Mouse (Mus musculus) heart, adult 18-20 months (tissue): Measurements from ENCODE around the gene Thtpa. TPM values are rescaled to one million over a fixed set of nuclear protein-coding genes. Genes with fewer than 3 reads are reported as not detected.

Experiments
- DNase-seq, 2 experiments: peaks; one replicate each; pipeline ENCODE4 v3.0.0; 2021 to 2022; ENCODE audit warnings: mixed read lengths in 1 of 2
- total RNA-seq, 2 experiments: library from RNA; stranded (reverse); gene quantifications; 2 replicates each; pipeline ENCODE4 v1.2.3; 2021

Thtpa gene
- total RNA-seq, 2 experiments from 2014 or later = 11.3 to 12.9 TPM

DNA sequence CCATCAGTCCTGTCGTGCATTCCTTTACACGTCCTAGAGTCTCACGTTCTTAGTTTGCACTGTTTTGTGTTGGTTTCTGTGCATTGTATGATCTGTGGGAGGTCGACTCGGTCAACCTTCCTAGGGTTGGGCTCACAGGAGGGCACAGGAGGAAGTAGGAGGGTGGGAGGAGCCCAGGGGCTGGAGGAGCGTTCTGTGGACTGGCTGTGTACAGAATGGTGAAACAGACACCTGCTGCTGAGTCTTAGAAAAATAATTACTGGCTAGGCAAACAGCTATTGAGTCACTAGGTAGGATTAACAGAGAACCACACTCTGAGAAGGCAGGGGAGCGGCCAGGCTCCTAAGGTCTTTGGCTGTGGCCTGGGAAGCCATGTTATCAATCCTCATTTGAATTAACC lies 44.7 kb downstream of the Thtpa start:
- no peak for DNase-seq

DNA sequence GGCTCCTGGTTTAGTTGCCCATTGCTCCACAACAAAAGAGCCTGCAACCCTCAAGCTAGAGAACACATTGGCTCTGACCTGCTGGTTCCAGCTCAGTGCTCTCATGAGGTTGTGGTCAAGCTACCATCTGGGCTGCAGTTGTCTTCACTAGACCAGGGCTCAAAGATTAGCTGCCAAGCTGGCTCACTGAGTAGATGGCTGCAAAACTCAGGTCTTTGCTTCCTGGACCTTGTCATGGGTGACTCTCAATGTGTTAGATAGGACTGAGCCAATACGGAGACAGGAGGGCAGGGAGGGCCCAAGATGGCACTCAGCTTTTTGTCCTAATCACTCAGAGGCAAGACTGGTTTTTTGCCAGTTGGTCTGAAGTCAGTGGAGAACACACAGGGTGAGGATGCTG lies 51.7 kb downstream of the Thtpa start:
- DNase-seq = no peak

DNA sequence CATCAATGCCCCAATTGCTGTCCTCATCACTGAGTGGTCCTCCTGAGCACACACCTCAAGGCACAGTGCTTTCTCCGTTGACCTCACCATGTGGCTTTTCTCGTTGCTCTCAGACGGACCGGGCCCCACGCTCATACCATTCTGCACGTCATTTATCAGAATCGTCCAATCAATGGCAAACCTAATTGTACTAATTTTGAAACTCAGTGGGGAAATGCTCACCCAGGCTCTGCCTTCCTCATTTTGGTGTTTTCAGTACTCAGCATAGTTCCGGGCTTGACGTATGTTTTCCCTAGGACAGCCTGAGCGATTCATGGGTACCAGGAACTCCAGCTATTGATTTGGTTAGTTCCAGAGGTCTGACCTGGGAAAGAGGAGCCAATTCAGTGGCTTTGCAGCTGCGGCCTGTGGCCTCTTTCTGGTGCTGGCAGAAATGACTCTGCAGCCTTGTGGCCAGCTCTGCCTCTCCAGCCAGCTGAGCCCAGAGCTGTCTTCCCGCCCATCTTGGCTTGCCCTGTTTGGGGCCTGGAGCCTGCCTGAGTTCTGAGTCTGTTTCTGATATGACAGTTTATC lies 52.3 kb downstream of the Thtpa start:
- peak; percentile 65 to 75 for DNase-seq

DNA sequence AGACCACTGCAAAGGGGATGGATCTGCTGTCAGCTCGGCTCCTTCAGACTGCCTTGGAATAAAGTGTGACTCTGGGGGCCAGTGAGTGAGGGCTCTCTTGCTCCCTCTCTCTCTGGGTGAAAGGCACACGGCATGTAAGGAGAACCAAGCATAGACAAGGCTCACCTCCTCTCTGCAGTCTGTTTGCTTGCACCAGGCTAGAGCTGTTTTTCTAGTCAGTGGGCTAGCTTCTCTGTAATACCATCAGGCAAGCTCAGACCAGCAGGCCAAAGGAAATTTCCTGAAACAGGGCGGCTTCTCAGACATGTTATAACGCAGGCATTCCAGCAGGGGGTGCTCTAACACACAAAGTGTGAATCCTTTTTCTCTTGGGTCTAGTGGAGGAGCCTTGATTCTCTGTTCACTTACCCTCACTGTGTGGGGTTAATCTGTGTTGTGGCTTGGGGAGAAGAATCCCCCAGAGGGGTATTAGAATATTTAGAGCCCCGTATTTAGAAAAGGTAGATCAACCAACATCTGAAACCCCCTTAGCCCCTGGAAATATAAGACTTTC lies 53.9 kb downstream of the Thtpa start:
- DNase-seq = peak; percentile 53 to 85

Other genes with a start within 250 kb of the Thtpa start
- gene Homez, start 223.8 kb upstream of the Thtpa start, total RNA-seq = 1 to 10 TPM; 4.7 to 5.5 TPM
- 1 to 10 TPM; 3.3 to 3.4 TPM for gene Ppp1r3e, start 217.2 kb upstream of the Thtpa start, total RNA-seq
- 10 to 100 TPM; 42.4 to 44.1 TPM for gene Bcl2l2, start 211.4 kb upstream of the Thtpa start, total RNA-seq
- 1 to 10 TPM; 6.6 to 9.0 TPM for gene Gm20521, start 211.3 kb upstream of the Thtpa start, total RNA-seq
- gene Pabpn1, start 202.3 kb upstream of the Thtpa start, total RNA-seq = 10 to 100 TPM; 39.1 to 46.9 TPM
- 1 to 10 TPM; 1.9 to 2.5 TPM for gene Slc22a17, start 181.7 kb upstream of the Thtpa start, total RNA-seq
- 1 to 10 TPM; 1.7 to 2.0 TPM for gene Efs, start 168.7 kb upstream of the Thtpa start, total RNA-seq
- not detected for gene Il25, start 162.1 kb upstream of the Thtpa start, total RNA-seq
- under 1 TPM in 1 of 2 experiments, not detected in 1; 0.44 TPM for gene Cmtm5, start 158.5 kb upstream of the Thtpa start, total RNA-seq
- over 10,000 TPM; 21,244 to 21,975 TPM for gene Myh6, start 127.9 kb upstream of the Thtpa start, total RNA-seq
- not detected for gene Gm17428, start 117.9 kb upstream of the Thtpa start, total RNA-seq
- gene Myh7, start 100.2 kb upstream of the Thtpa start, total RNA-seq = 1,000 to 10,000 TPM; 1,849 to 2,242 TPM
- 10 to 100 TPM; 27.7 to 31.1 TPM for gene Ngdn, start 79.3 kb upstream of the Thtpa start, total RNA-seq
- 1 to 10 TPM; 4.5 to 5.0 TPM for gene Zfhx2, start 2.5 kb upstream of the Thtpa start, total RNA-seq
- 1 to 10 TPM; 3.3 to 8.3 TPM for gene Ap1g2, start 11.8 kb downstream of the Thtpa start, total RNA-seq
- under 1 TPM in 1 of 2 experiments, not detected in 1; 0.08 TPM for gene Jph4, start 22.2 kb downstream of the Thtpa start, total RNA-seq
- not detected for gene Dhrs2, start 127.2 kb downstream of the Thtpa start, total RNA-seq